Mouse (Mus musculus) stomach, embryonic 16.5 days (tissue): ENCODE results near the gene Ppp2r5a. TPM values are rescaled to one million over a fixed set of nuclear protein-coding genes. Genes with fewer than 3 reads are reported as not detected.

Experiments
- ATAC-seq: fragments of 200-750 bp; cut with Nextera tagmentation; 2 replicates; pipeline ENCODE4 v1.8.0; 2017; ENCODE audit warnings: moderate number of reproducible peaks, moderate TSS enrichment; ENCODE audit not compliant: insufficient read depth, low FRiP score
- H3K27ac ChIP-seq: fragments of 300-500 bp; sonication (generic); 2 replicates; pipeline ENCODE4 v1.5.1; 2014; ENCODE audit warnings: low read length
- H3K27me3 ChIP-seq: fragments of 300-500 bp; sonication (generic); 2 replicates; pipeline ENCODE4 v1.6.1; 2014; ENCODE audit warnings: low read length, control low read depth, mixed read lengths; ENCODE audit not compliant: control insufficient read depth, insufficient read depth
- H3K36me3 ChIP-seq: fragments of 300-500 bp; sonication (generic); 2 replicates; pipeline ENCODE4 v1.6.1; 2014; ENCODE audit warnings: low read length; ENCODE audit not compliant: control insufficient read depth, insufficient read depth
- H3K4me1 ChIP-seq: fragments of 300-500 bp; sonication (generic); 2 replicates; pipeline ENCODE4 v1.6.1; 2014; ENCODE audit warnings: low read length, control low read depth, mixed read lengths; ENCODE audit not compliant: control insufficient read depth, insufficient read depth
- H3K4me2 ChIP-seq: fragments of 300-500 bp; sonication (generic); 2 replicates; pipeline ENCODE4 v1.6.1; 2014; ENCODE audit warnings: low read depth, low read length, mixed read lengths
- H3K4me3 ChIP-seq: fragments of 300-500 bp; sonication (generic); replicated peaks from 2 replicates; pipeline ENCODE4 v1.5.1; 2014; ENCODE audit warnings: mild to moderate bottlenecking, low read length
- H3K9ac ChIP-seq: fragments of 300-500 bp; sonication (generic); 2 replicates; pipeline ENCODE4 v1.6.1; 2014; ENCODE audit warnings: low read length
- H3K9me3 ChIP-seq: fragments of 300-500 bp; sonication (generic); replicated peaks from 2 replicates; pipeline ENCODE4 v1.6.1; 2016; ENCODE audit warnings: low read length, control low read depth; ENCODE audit not compliant: control insufficient read depth
- WGBS: fragments of 180-500 bp; shearing (Covaris S2); extraction: QIAGEN DNeasy Blood & Tissue Kit; methylation state at CpG from one replicate; pipeline ENCODE4 v1.1.7; 2014; 5-methylcytosine and 5-hydroxymethylcytosine counted together
- polyA plus RNA-seq: library from polyadenylated mRNA; unstranded; fragments of >200 nt; fragmentation: Nextera tagmentation; extraction: Ambion mirVana; gene quantifications from 2 replicates; pipeline ENCODE4 v1.2.1, GENCODE M21; 2015

The Ppp2r5a gene
- polyA plus RNA-seq, 1 experiment from 2014 or later = 14.7 TPM

DNA sequence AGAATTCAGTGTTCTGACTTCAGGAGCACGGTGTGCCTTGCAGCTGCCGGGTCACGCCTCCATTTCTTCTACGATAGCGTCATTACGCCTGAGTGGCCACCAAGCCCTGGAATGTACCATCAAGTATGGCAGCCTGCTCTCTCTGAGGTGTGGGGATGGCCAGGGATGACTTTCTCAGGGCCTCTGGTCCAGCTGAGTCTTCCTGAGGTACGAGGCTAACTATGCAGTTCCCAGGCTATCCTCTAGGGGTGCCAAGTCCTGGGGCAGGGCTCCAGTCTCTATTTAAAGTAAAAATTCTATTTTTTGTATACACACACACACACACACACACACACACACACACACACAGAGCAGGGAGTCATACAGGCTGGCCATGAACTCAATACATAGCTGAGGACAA, 97.5 kb downstream of the Ppp2r5a start:
- Histone ChIP-seq H3K4me2 (no peak overlapping the region), H3K9me3 (0 out of 2 replicates have a peak, but pooled peaks cover 4% of the 10 kb centered on the region), H3K27me3 (no peaks in the 10 kb centered on the region), H3K27ac (no peak overlapping the region), H3K4me1 (no peaks in the 10 kb centered on the region), H3K36me3 (peaks cover 3% of the 10 kb centered on the region; the same call in 1 of the 2 replicates), H3K9ac (no peak overlapping the region), H3K4me3 (no peak overlapping the region)
- ATAC-seq = no peak
- 72% methylated on average over 7 of the region's 7 CpGs for WGBS

DNA sequence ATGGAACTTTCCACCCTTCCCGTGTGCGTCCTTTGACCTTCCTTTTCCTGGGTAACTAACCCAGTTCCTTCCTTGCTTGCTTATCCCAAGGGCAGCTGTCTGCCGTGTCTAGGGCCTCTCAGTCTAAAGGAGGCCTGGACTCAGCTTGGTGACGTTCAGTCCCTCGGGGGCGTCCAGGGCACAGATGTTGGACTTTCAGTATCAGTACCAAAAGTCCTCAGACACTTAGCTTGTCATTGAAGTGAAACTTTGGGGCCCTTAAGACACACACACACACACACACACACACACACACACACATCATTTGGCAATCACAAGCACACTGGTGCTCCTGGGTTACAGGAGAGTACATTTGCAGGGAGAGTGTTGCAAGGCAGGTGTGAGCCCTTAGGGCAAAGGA, 98.9 kb downstream of the Ppp2r5a start:
- H3K27ac ChIP-seq = no peak overlapping the region
- H3K4me1 ChIP-seq = no peaks in the 10 kb centered on the region
- peaks cover 3% of the 10 kb centered on the region; the same call in 1 of the 2 replicates for H3K36me3 ChIP-seq
- H3K9me3 ChIP-seq = 0 out of 2 replicates have a peak, but pooled peaks cover 4% of the 10 kb centered on the region
- H3K4me3 ChIP-seq = no peak overlapping the region
- no peak for ATAC-seq
- 68% methylated on average over 6 of the region's 6 CpGs for WGBS
- no peak overlapping the region for H3K9ac ChIP-seq
- no peaks in the 10 kb centered on the region for H3K27me3 ChIP-seq
- H3K4me2 ChIP-seq = no peak overlapping the region

DNA sequence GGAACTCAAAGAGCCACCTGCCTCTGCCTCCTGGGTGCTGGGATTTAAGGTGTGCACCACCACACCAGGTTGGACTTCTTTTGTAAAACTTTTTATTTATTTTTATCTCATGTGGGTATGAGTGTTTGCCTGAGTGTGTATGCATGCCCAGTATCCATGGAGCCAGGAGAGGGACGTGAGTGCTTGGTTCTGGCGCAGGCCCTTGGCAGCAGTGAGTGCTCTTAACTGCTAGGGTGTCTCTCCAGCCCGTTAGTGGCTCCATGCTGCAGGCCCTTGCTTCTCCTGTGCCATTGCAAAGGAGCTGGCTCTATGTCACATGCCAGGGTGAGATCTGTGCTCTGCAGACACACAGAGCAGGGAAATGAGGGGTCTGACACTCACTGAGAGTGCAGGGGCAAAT, 99.3 kb downstream of the Ppp2r5a start:
- H3K4me3 ChIP-seq = no peak overlapping the region
- no peak overlapping the region for H3K9ac ChIP-seq
- H3K9me3 ChIP-seq = 0 out of 2 replicates have a peak, but pooled peaks cover 4% of the 10 kb centered on the region
- no peak overlapping the region for H3K27ac ChIP-seq
- H3K4me2 ChIP-seq = no peak overlapping the region
- 66% methylated on average over 3 of the region's 3 CpGs for WGBS
- no peak for ATAC-seq
- no peaks in the 10 kb centered on the region for H3K4me1 ChIP-seq
- no peaks in the 10 kb centered on the region for H3K27me3 ChIP-seq
- peaks cover 3% of the 10 kb centered on the region; the same call in 1 of the 2 replicates for H3K36me3 ChIP-seq

Other genes with a start within 250 kb of the Ppp2r5a start
- not detected in 2 replicates for gene Fam71a, start 238.5 kb downstream of the Ppp2r5a start, polyA plus RNA-seq
- 4.7 and 5.9 TPM in 2 replicates for gene Atf3, start 185.2 kb downstream of the Ppp2r5a start, polyA plus RNA-seq
- 86.0 and 91.3 TPM in 2 replicates for gene Nenf, start 85.1 kb downstream of the Ppp2r5a start, polyA plus RNA-seq
- gene Tmem206, start 77.4 kb downstream of the Ppp2r5a start, polyA plus RNA-seq = 18.2 and 18.3 TPM in 2 replicates
- gene Dtl, start 172.3 kb upstream of the Ppp2r5a start, polyA plus RNA-seq = 37.6 and 39.9 TPM in 2 replicates
- gene Ints7, start 172.4 kb upstream of the Ppp2r5a start, polyA plus RNA-seq = 46.1 and 47.8 TPM in 2 replicates